In genomic region chr8:84997649-84998295, GRCm38 (mm10) we compare ENCODE assay signal across 9 mouse cellular contexts. TPM values are rescaled to one million over a fixed set of nuclear protein-coding genes. Genes with fewer than 3 reads are reported as not detected.
DNase-seq lines count a peak whose midpoint lies in the region; ATAC-seq and TF ChIP-seq lines count a peak whose summit lies in the region.
"Had no signal": no experiment of that assay in that cellular context is flagged by ENCODE, and none has a peak within 500 bp of the region (broad histone marks: within the 10 kb centered on the region; RNA-seq: fewer than 3 reads in every experiment).

No protein-coding gene starts in this region.

- H3K4me3 ChIP-seq in heart, embryonic 12.5 days, result no peak overlapping the region
- no peak overlapping the region for H3K4me3 ChIP-seq in kidney, postnatal 0 days (replicated peaks; ENCODE audit: low read depth, low read length)
- no peak overlapping the region for H3K4me3 ChIP-seq in liver, embryonic 14.5 days (ENCODE audit: insufficient read depth in 1 of 2, low read depth in 2 of 2, low read length in 2 of 2)
- H3K4me3 ChIP-seq in neural tube, embryonic 11.5 days (ENCODE audit: low read depth, low read length), result no peak overlapping the region; the same call in 1 of the 2 replicates
- peak overlapping the region; percentile 56 for H3K4me3 ChIP-seq in testis, adult 2 months (ENCODE audit: control insufficient read depth, low read depth, low read length)

- H3K4me2 ChIP-seq in heart, embryonic 12.5 days, result peak overlapping the region; percentile 52
- no peak overlapping the region for H3K4me2 ChIP-seq in kidney, postnatal 0 days (ENCODE audit: low read length)
- 0 out of 2 replicates have a peak overlapping the region, but pooled peaks have one; percentile 7 for H3K4me2 ChIP-seq in liver, embryonic 14.5 days (ENCODE audit: low read depth)
- H3K4me2 ChIP-seq in neural tube, embryonic 11.5 days (ENCODE audit: low read depth), result peak overlapping the region; percentile 25

- H3K9ac ChIP-seq in heart, embryonic 12.5 days, result peak overlapping the region; percentile 54; the same call in 1 of the 2 replicates
- no peak overlapping the region for H3K9ac ChIP-seq in kidney, postnatal 0 days (ENCODE audit: low read depth, low read length)
- H3K9ac ChIP-seq in liver, embryonic 14.5 days (replicated peaks), result no peak overlapping the region
- H3K9ac ChIP-seq in neural tube, embryonic 11.5 days (ENCODE audit: low read length), result peak overlapping the region; percentile 47

- 0 out of 2 replicates have a peak, but pooled peaks cover 3% of the 10 kb centered on the region for H3K36me3 ChIP-seq in heart, embryonic 12.5 days
- 0 out of 2 replicates have a peak, but pooled peaks cover 10% of the 10 kb centered on the region for H3K36me3 ChIP-seq in kidney, postnatal 0 days (ENCODE audit: insufficient read depth, low read length)
- H3K36me3 ChIP-seq in liver, embryonic 14.5 days (replicated peaks; ENCODE audit: control insufficient read depth, insufficient read depth, low read depth), result no peaks in the 10 kb centered on the region
- H3K36me3 ChIP-seq in neural tube, embryonic 11.5 days (ENCODE audit: control insufficient read depth, insufficient read depth, low read length), result no peaks in the 10 kb centered on the region
- H3K36me3 ChIP-seq in testis, adult 2 months (ENCODE audit: control insufficient read depth, insufficient read depth, low read length), result no peaks in the 10 kb centered on the region

- no peaks in the 10 kb centered on the region for H3K9me3 ChIP-seq in heart, embryonic 12.5 days (replicated peaks)
- H3K9me3 ChIP-seq in kidney, postnatal 0 days (replicated peaks; ENCODE audit: low read length), result no peaks in the 10 kb centered on the region
- no peaks in the 10 kb centered on the region for H3K9me3 ChIP-seq in liver, embryonic 14.5 days (ENCODE audit: control insufficient read depth, low read length)
- H3K9me3 ChIP-seq in neural tube, embryonic 11.5 days (ENCODE audit: control insufficient read depth, low read length), result no peaks in the 10 kb centered on the region

- peak; percentile 90 for ATAC-seq in erythroblast, adult 5-6 weeks (replicated peaks; ENCODE audit: low FRiP score, poor library complexity, severe bottlenecking)
- peak; percentile 56; the same call in 1 of the 2 replicates for ATAC-seq in heart, embryonic 12.5 days (ENCODE audit: insufficient number of reproducible peaks, low FRiP score)
- ATAC-seq in kidney, postnatal 0 days (replicated peaks; ENCODE audit: low FRiP score, low read depth), result peak; percentile 55; the same call in 1 of the 2 replicates
- ATAC-seq in liver, embryonic 14.5 days (ENCODE audit: insufficient read depth), result peak; percentile 81
- ATAC-seq in neural tube, embryonic 11.5 days (ENCODE audit: insufficient read depth, low FRiP score, low TSS enrichment), result peak; percentile 87

- no peak for TF ChIP-seq POLR2A in testis, adult 2 months (IDR thresholded peaks at IDR 0.05; ENCODE audit: control insufficient read depth, low read depth, low read length)

- peaks cover 6% of the 10 kb centered on the region; the same call in 1 of the 2 replicates for H3K4me1 ChIP-seq in heart, embryonic 12.5 days (replicated peaks)
- H3K4me1 ChIP-seq in kidney, postnatal 0 days (replicated peaks; ENCODE audit: insufficient read depth, low read length), result no peaks in the 10 kb centered on the region
- peaks cover 0 to 4% of the 10 kb centered on the region in 2 experiments; a peak in 2 of 4 replicates for H3K4me1 ChIP-seq in liver, embryonic 14.5 days (replicated peaks; ENCODE audit: control insufficient read depth in 2 of 2, insufficient read depth in 2 of 2, low read length in 1 of 2)
- peaks cover 2% of the 10 kb centered on the region; the same call in 1 of the 2 replicates for H3K4me1 ChIP-seq in neural tube, embryonic 11.5 days (ENCODE audit: control insufficient read depth, insufficient read depth, low read length)
- H3K4me1 ChIP-seq in testis, adult 2 months (ENCODE audit: control insufficient read depth, insufficient read depth, low read length), result peaks cover 16% of the 10 kb centered on the region

- TF ChIP-seq EP300 in liver, embryonic 14.5 days (IDR thresholded peaks at IDR 0.05; ENCODE audit: low read depth), result no peak

- H3K27ac ChIP-seq in heart, embryonic 12.5 days (ENCODE audit: poor library complexity, severe bottlenecking), result no peak overlapping the region
- no peak overlapping the region for H3K27ac ChIP-seq in kidney, postnatal 0 days
- H3K27ac ChIP-seq in liver, embryonic 14.5 days, result no peak overlapping the region
- no peak overlapping the region for H3K27ac ChIP-seq in neural tube, embryonic 11.5 days (ENCODE audit: low read depth, low read length)
- H3K27ac ChIP-seq in testis, adult 2 months (ENCODE audit: control insufficient read depth, insufficient read depth, low read depth, low read length), result no peak overlapping the region

- peak; percentile 90 for TF ChIP-seq CTCF in kidney, postnatal 0 days (IDR thresholded peaks at IDR 0.05; ENCODE audit: low read depth)
- TF ChIP-seq CTCF in liver, embryonic 14.5 days (IDR thresholded peaks at IDR 0.05; ENCODE audit: low read depth), result peak; percentile 99
- peak; percentile 87; the same call in 1 of the 2 replicates for TF ChIP-seq CTCF in testis, adult 2 months (IDR thresholded peaks at IDR 0.05; ENCODE audit: control insufficient read depth, insufficient read depth, insufficient replicate concordance, low read depth, low read length)

- H3K27me3 ChIP-seq in heart, embryonic 12.5 days (replicated peaks), result peaks cover 44% of the 10 kb centered on the region
- no peaks in the 10 kb centered on the region for H3K27me3 ChIP-seq in kidney, postnatal 0 days (ENCODE audit: insufficient read depth, low read length)
- no peaks in the 10 kb centered on the region for H3K27me3 ChIP-seq in liver, embryonic 14.5 days (ENCODE audit: control insufficient read depth, insufficient read depth, low read length)
- H3K27me3 ChIP-seq in neural tube, embryonic 11.5 days (ENCODE audit: control insufficient read depth, insufficient read depth, low read length), result peaks cover 7% of the 10 kb centered on the region; the same call in 1 of the 2 replicates
- H3K27me3 ChIP-seq in testis, adult 2 months (ENCODE audit: control insufficient read depth, insufficient read depth, low read length), result no peaks in the 10 kb centered on the region

- WGBS in heart, embryonic 12.5 days, result 6% methylated on average over 19 of the region's 19 CpGs
- WGBS in kidney, postnatal 0 days, result 9% methylated on average over 19 of the region's 19 CpGs
- WGBS in liver, embryonic 14.5 days (ENCODE audit: insufficient replicate concordance), result 4% methylated on average over 19 of the region's 19 CpGs
- WGBS in neural tube, embryonic 11.5 days, result 8% methylated on average over 19 of the region's 19 CpGs

- DNase-seq in CD4-positive, CD25-positive, alpha-beta regulatory T cell, adult 2 months (ENCODE audit: low read depth, low spot score), result peak; percentile 95
- DNase-seq in brain, adult 2 months (ENCODE audit: low read depth, low spot score), result peak; percentile 98
- DNase-seq in kidney, postnatal 0 days (ENCODE audit: low spot score), result peak; percentile 94
- peak in 1 of 3 experiments; percentile 73 for DNase-seq in liver, embryonic 14.5 days (ENCODE audit: low read depth in 3 of 3, low spot score in 3 of 3)
- DNase-seq in neural tube, embryonic 11.5 days (ENCODE audit: low spot score), result peak; percentile 91

RNA-seq across cellular contexts. Expression of gene Hook2, which starts 7.4 kb away (rescaled TPM):
- 1.9 and 5.0 TPM in 2 replicates for total RNA-seq in erythroblast, adult 5-6 weeks (2015; ENCODE audit: low replicate concordance)
- 1.6 and 6.1 TPM in 2 replicates for total RNA-seq in erythroblast, adult 5-6 weeks (2017; ENCODE audit: low replicate concordance)
- 7.2 and 7.7 TPM in 2 replicates for polyA plus RNA-seq in heart, embryonic 12.5 days (2016; fragmentation: Nextera tagmentation; extraction: Ambion mirVana)
- 30.2 and 32.0 TPM in 2 replicates for polyA plus RNA-seq in kidney, postnatal 0 days (2015; fragmentation: Nextera tagmentation; extraction: Ambion mirVana)
- 2.3 and 4.3 TPM in 2 replicates for polyA plus RNA-seq in liver, embryonic 14.5 days (2012; rRNA removed)
- 3.2 and 4.3 TPM in 2 replicates for polyA plus RNA-seq in liver, embryonic 14.5 days (2014; fragmentation: Nextera tagmentation; extraction: Ambion mirVana)
- polyA plus RNA-seq in neural tube, embryonic 11.5 days (2014; fragmentation: Nextera tagmentation; extraction: Ambion mirVana), result 10.5 and 12.9 TPM in 2 replicates
- polyA plus RNA-seq in testis, adult 2 months (2012; rRNA removed), result 55.4 and 62.0 TPM in 2 replicates

RNA-seq across cellular contexts. Expression of gene Best2, which starts 16.6 kb away (rescaled TPM):
- not detected in 2 replicates for total RNA-seq in erythroblast, adult 5-6 weeks (2015; ENCODE audit: low replicate concordance)
- not detected in 2 replicates for total RNA-seq in erythroblast, adult 5-6 weeks (2017; ENCODE audit: low replicate concordance)
- polyA plus RNA-seq in heart, embryonic 12.5 days (2016; fragmentation: Nextera tagmentation; extraction: Ambion mirVana), result not detected in 2 replicates
- not detected in 2 replicates for polyA plus RNA-seq in kidney, postnatal 0 days (2015; fragmentation: Nextera tagmentation; extraction: Ambion mirVana)
- 0.02 TPM in 1 of 2 replicates, not detected in the other for polyA plus RNA-seq in liver, embryonic 14.5 days (2012; rRNA removed)
- polyA plus RNA-seq in liver, embryonic 14.5 days (2014; fragmentation: Nextera tagmentation; extraction: Ambion mirVana), result not detected in 2 replicates
- polyA plus RNA-seq in neural tube, embryonic 11.5 days (2014; fragmentation: Nextera tagmentation; extraction: Ambion mirVana), result not detected in 2 replicates
- polyA plus RNA-seq in testis, adult 2 months (2012; rRNA removed), result 0.08 TPM in 1 of 2 replicates, not detected in the other
- polyA plus RNA-seq: gonadal fat pad, adult 2 months had no signal

RNA-seq across cellular contexts. Expression of gene Junb, which starts 19.3 kb away (rescaled TPM):
- 6.1 and 6.7 TPM in 2 replicates for total RNA-seq in erythroblast, adult 5-6 weeks (2015; ENCODE audit: low replicate concordance)
- total RNA-seq in erythroblast, adult 5-6 weeks (2017; ENCODE audit: low replicate concordance), result 15.5 and 16.1 TPM in 2 replicates
- 11.9 and 13.2 TPM in 2 replicates for polyA plus RNA-seq in heart, embryonic 12.5 days (2016; fragmentation: Nextera tagmentation; extraction: Ambion mirVana)
- polyA plus RNA-seq in kidney, postnatal 0 days (2015; fragmentation: Nextera tagmentation; extraction: Ambion mirVana), result 22.7 and 27.7 TPM in 2 replicates
- polyA plus RNA-seq in liver, embryonic 14.5 days (2012; rRNA removed), result 8.3 and 10.5 TPM in 2 replicates
- polyA plus RNA-seq in liver, embryonic 14.5 days (2014; fragmentation: Nextera tagmentation; extraction: Ambion mirVana), result 10.5 and 11.2 TPM in 2 replicates
- 6.2 and 6.9 TPM in 2 replicates for polyA plus RNA-seq in neural tube, embryonic 11.5 days (2014; fragmentation: Nextera tagmentation; extraction: Ambion mirVana)
- polyA plus RNA-seq in testis, adult 2 months (2012; rRNA removed), result 5.7 and 9.3 TPM in 2 replicates

RNA-seq across cellular contexts. Expression of gene Asna1, which starts 27.3 kb away (rescaled TPM):
- total RNA-seq in erythroblast, adult 5-6 weeks (2015; ENCODE audit: low replicate concordance), result 20.8 and 24.2 TPM in 2 replicates
- total RNA-seq in erythroblast, adult 5-6 weeks (2017; ENCODE audit: low replicate concordance), result 13.5 and 26.3 TPM in 2 replicates
- 114 and 118 TPM in 2 replicates for polyA plus RNA-seq in heart, embryonic 12.5 days (2016; fragmentation: Nextera tagmentation; extraction: Ambion mirVana)
- polyA plus RNA-seq in kidney, postnatal 0 days (2015; fragmentation: Nextera tagmentation; extraction: Ambion mirVana), result 116 and 125 TPM in 2 replicates
- 83.4 and 85.3 TPM in 2 replicates for polyA plus RNA-seq in liver, embryonic 14.5 days (2012; rRNA removed)
- polyA plus RNA-seq in liver, embryonic 14.5 days (2014; fragmentation: Nextera tagmentation; extraction: Ambion mirVana), result 56.9 and 58.8 TPM in 2 replicates
- 129 and 130 TPM in 2 replicates for polyA plus RNA-seq in neural tube, embryonic 11.5 days (2014; fragmentation: Nextera tagmentation; extraction: Ambion mirVana)
- 203 and 208 TPM in 2 replicates for polyA plus RNA-seq in testis, adult 2 months (2012; rRNA removed)

RNA-seq across cellular contexts. Expression of gene Rnaseh2a, which starts 28.2 kb away (rescaled TPM):
- 31.8 and 67.2 TPM in 2 replicates for total RNA-seq in erythroblast, adult 5-6 weeks (2015; ENCODE audit: low replicate concordance)
- total RNA-seq in erythroblast, adult 5-6 weeks (2017; ENCODE audit: low replicate concordance), result 37.4 and 37.9 TPM in 2 replicates
- 77.1 and 79.0 TPM in 2 replicates for polyA plus RNA-seq in heart, embryonic 12.5 days (2016; fragmentation: Nextera tagmentation; extraction: Ambion mirVana)
- polyA plus RNA-seq in kidney, postnatal 0 days (2015; fragmentation: Nextera tagmentation; extraction: Ambion mirVana), result 101 and 103 TPM in 2 replicates
- polyA plus RNA-seq in liver, embryonic 14.5 days (2012; rRNA removed), result 49.3 and 56.2 TPM in 2 replicates
- polyA plus RNA-seq in liver, embryonic 14.5 days (2014; fragmentation: Nextera tagmentation; extraction: Ambion mirVana), result 107 and 125 TPM in 2 replicates
- 92.9 and 116 TPM in 2 replicates for polyA plus RNA-seq in neural tube, embryonic 11.5 days (2014; fragmentation: Nextera tagmentation; extraction: Ambion mirVana)
- polyA plus RNA-seq in testis, adult 2 months (2012; rRNA removed), result 1,424 and 1,585 TPM in 2 replicates

Comparison
In these comparisons a context has a peak if more than half of its experiments do, and no peak if none do; other contexts are left out.
1. H3K9ac ChIP-seq: peak in heart, embryonic 12.5 days (single experiment) and neural tube, embryonic 11.5 days (single experiment); none in kidney, postnatal 0 days (single experiment) and liver, embryonic 14.5 days (single experiment).
2. Peak in every context shown above with its lines, with median percentiles within 50 percentile points of each other: ATAC-seq and CTCF ChIP-seq.